Mouse (Mus musculus): Measurements from ENCODE around the gene Gpr35.

DNA sequence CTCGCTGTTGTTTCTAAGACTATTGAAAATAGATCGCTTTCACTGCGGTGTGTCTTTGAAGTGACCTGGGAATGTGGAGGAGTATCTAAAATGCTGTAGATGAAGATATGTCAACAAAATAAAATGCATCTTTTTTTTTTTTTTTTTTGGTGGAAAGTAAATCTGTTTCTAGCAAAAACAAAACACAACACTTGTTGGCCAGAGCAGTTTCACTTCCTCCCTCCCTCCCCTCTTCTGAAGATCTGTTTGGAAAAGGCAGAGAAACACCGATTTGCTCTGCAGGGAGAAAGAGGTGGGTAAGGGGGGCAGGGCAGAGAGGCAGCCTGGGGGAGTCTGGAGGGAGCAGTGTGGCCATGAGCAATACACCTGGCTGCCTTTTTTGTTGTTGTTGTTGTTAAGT is 62.7 kb downstream of the Gpr35 start:
- TF ChIP-seq CTCF (IDR thresholded peaks at IDR 0.05; ENCODE audit: borderline replicate concordance, insufficient read depth, low read length) (no peak), POLR2A (IDR thresholded peaks at IDR 0.05; ENCODE audit: low read depth, low read length) (no peak)
